Mouse (Mus musculus): Measurements from ENCODE around the gene Bcap31. TPM values are rescaled to one million over a fixed set of nuclear protein-coding genes. Genes with fewer than 3 reads are reported as not detected.

The Bcap31 gene
- polyA plus RNA-seq, 1 experiment from 2014 or later = 130 TPM

DNA sequence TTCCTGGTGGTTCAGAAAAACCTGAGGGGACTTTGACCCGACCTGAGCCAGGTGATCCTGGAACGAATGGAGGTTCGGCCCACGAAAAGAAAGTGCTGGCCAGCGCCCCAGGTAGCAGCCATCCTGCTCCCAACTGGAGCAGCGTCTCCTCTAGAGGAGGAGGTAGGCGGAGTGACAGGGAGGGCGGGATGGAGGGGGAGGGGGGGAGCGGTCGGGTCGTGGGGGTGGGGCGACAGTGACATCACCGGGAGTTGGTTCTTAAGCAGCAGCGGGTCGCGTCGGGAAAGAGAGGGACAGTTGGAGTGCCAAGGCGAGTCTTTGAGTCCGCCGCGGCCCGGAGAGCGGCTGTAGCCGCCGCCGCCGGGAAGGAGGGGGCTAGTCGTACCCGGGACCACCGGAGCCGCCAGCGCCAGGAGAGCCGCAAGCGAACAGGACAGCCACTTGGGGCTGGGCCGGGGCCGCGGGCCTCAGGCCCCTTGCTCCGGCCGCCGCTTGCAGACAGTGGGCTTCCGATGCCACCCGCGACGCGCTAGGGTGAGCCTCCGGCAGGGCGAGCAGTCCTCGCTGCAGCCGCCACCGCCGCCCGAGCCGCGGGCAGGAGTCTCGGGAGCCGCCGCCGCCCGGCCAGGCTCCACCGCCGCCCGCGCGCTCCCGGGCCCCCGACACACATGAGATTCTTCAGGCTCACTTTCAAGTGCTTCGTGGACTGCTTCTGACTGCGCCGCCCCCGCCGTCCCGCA, 42.9 kb downstream of the Bcap31 start, which contains the start of gene Slc6a8:
TSS of gene Slc6a8 (plus strand) at position 272 of the 740 bp plus-strand sequence.
- Histone ChIP-seq H3K9me3 (replicated peaks; ENCODE audit: control insufficient read depth, low read length, poor library complexity, severe bottlenecking) (no peaks in the 10 kb centered on the region; the same call in 1 of the 2 replicates), H3K27ac (ENCODE audit: low read length) (peak within 1 kb of the TSS; percentile 70)

GRCm38 (mm10) chrX:73672031-73672431, 43.9 kb downstream of the Bcap31 start:
- Histone ChIP-seq H3K36me3 (ENCODE audit: control insufficient read depth, insufficient read depth, low read length) (0 out of 2 replicates have a peak, but pooled peaks cover 2% of the 10 kb centered on the region), H3K4me1 (ENCODE audit: control insufficient read depth, insufficient read depth, low read length) (peaks cover 12% of the 10 kb centered on the region), H3K27ac (ENCODE audit: low read length) (no peak overlapping the region), H3K27me3 (ENCODE audit: control insufficient read depth, insufficient read depth, low read depth, low read length) (no peaks in the 10 kb centered on the region), H3K9me3 (replicated peaks; ENCODE audit: control insufficient read depth, low read length, poor library complexity, severe bottlenecking) (no peaks in the 10 kb centered on the region; the same call in 1 of the 2 replicates), H3K4me3 (ENCODE audit: low read depth, low read length) (no peak overlapping the region), H3K4me2 (ENCODE audit: low read length) (peak overlapping the region; percentile 80; the same call in 1 of the 2 replicates), H3K9ac (ENCODE audit: low read depth, low read length) (no peak overlapping the region)
- WGBS = 59% methylated on average over 4 of the region's 4 CpGs
- ATAC-seq = peak; percentile 44

More for the DNA sequence above, 42.9 kb downstream of the Bcap31 start, which contains the start of gene Slc6a8:
- Histone ChIP-seq H3K27me3 (ENCODE audit: control insufficient read depth, insufficient read depth, low read depth, low read length) (no peaks in the 10 kb centered on the region), H3K4me1 (ENCODE audit: control insufficient read depth, insufficient read depth, low read length) (peaks cover 12% of the 10 kb centered on the region), H3K36me3 (ENCODE audit: control insufficient read depth, insufficient read depth, low read length) (0 out of 2 replicates have a peak, but pooled peaks cover 3% of the 10 kb centered on the region), H3K9ac (ENCODE audit: low read depth, low read length) (peak within 1 kb of the TSS; percentile 77), H3K4me3 (ENCODE audit: low read depth, low read length) (peak within 1 kb of the TSS; percentile 61), H3K4me2 (ENCODE audit: low read length) (peak within 1 kb of the TSS; percentile 80)
- peak; percentile 77 for ATAC-seq
- 10% methylated on average over 12 of the region's 72 CpGs for WGBS

GRCm38 (mm10) chrX:73663143-73663542, 52.8 kb downstream of the Bcap31 start:
- H3K4me2 ChIP-seq (ENCODE audit: low read length) = no peak overlapping the region
- H3K9me3 ChIP-seq (replicated peaks; ENCODE audit: control insufficient read depth, low read length, poor library complexity, severe bottlenecking) = no peaks in the 10 kb centered on the region
- H3K27me3 ChIP-seq (ENCODE audit: control insufficient read depth, insufficient read depth, low read depth, low read length) = no peaks in the 10 kb centered on the region
- peaks cover 6% of the 10 kb centered on the region; the same call in 1 of the 2 replicates for H3K4me1 ChIP-seq (ENCODE audit: control insufficient read depth, insufficient read depth, low read length)
- no peaks in the 10 kb centered on the region for H3K36me3 ChIP-seq (ENCODE audit: control insufficient read depth, insufficient read depth, low read length)
- no peak overlapping the region for H3K4me3 ChIP-seq (ENCODE audit: low read depth, low read length)
- no peak for ATAC-seq
- no peak overlapping the region for H3K9ac ChIP-seq (ENCODE audit: low read depth, low read length)
- H3K27ac ChIP-seq (ENCODE audit: low read length) = no peak overlapping the region

- peak overlapping the region; percentile 47 for H3K4me3 ChIP-seq (ENCODE audit: low read depth, low read length)
- 53% methylated on average over 3 of the region's 3 CpGs for WGBS
- no peaks in the 10 kb centered on the region for H3K9me3 ChIP-seq (replicated peaks; ENCODE audit: control insufficient read depth, low read length, poor library complexity, severe bottlenecking)
- peak overlapping the region; percentile 78 for H3K27ac ChIP-seq (ENCODE audit: low read length)
- ATAC-seq = peak; percentile 11; the same call in 1 of the 2 replicates
- H3K9ac ChIP-seq (ENCODE audit: low read depth, low read length) = peak overlapping the region; percentile 75
- peaks cover 9% of the 10 kb centered on the region; the same call in 1 of the 2 replicates for H3K4me1 ChIP-seq (ENCODE audit: control insufficient read depth, insufficient read depth, low read length)
- 0 out of 2 replicates have a peak, but pooled peaks cover 2% of the 10 kb centered on the region for H3K36me3 ChIP-seq (ENCODE audit: control insufficient read depth, insufficient read depth, low read length)
- H3K27me3 ChIP-seq (ENCODE audit: control insufficient read depth, insufficient read depth, low read depth, low read length) = no peaks in the 10 kb centered on the region
- peak overlapping the region; percentile 56 for H3K4me2 ChIP-seq (ENCODE audit: low read length)
These were observed 55.7 kb downstream of the Bcap31 start for GRCm38 (mm10) chrX:73660284-73660665.

GRCm38 (mm10) chrX:73659575-73660283, 56.2 kb downstream of the Bcap31 start, which contains the start of gene Pnck:
Gene Pnck (minus strand): TSS chrX:73660117.
- ATAC-seq = peak; percentile 79
- H3K9ac ChIP-seq (ENCODE audit: low read depth, low read length) = peak within 1 kb of the TSS; percentile 75
- H3K4me2 ChIP-seq (ENCODE audit: low read length) = peak within 1 kb of the TSS; percentile 56
- H3K36me3 ChIP-seq (ENCODE audit: control insufficient read depth, insufficient read depth, low read length) = 0 out of 2 replicates have a peak, but pooled peaks cover 2% of the 10 kb centered on the region
- H3K4me1 ChIP-seq (ENCODE audit: control insufficient read depth, insufficient read depth, low read length) = peaks cover 9% of the 10 kb centered on the region; the same call in 1 of the 2 replicates
- no peaks in the 10 kb centered on the region for H3K9me3 ChIP-seq (replicated peaks; ENCODE audit: control insufficient read depth, low read length, poor library complexity, severe bottlenecking)
- peak within 1 kb of the TSS; percentile 47 for H3K4me3 ChIP-seq (ENCODE audit: low read depth, low read length)
- H3K27ac ChIP-seq (ENCODE audit: low read length) = peak within 1 kb of the TSS; percentile 78
- WGBS = 12% methylated on average over 22 of the region's 57 CpGs
- H3K27me3 ChIP-seq (ENCODE audit: control insufficient read depth, insufficient read depth, low read depth, low read length) = no peaks in the 10 kb centered on the region

- H3K9me3 ChIP-seq (replicated peaks; ENCODE audit: control insufficient read depth, low read length, poor library complexity, severe bottlenecking) = no peaks in the 10 kb centered on the region
- H3K9ac ChIP-seq (ENCODE audit: low read depth, low read length) = peak overlapping the region; percentile 75
- H3K27ac ChIP-seq (ENCODE audit: low read length) = peak overlapping the region; percentile 78
- H3K4me1 ChIP-seq (ENCODE audit: control insufficient read depth, insufficient read depth, low read length) = peaks cover 9% of the 10 kb centered on the region; the same call in 1 of the 2 replicates
- H3K4me3 ChIP-seq (ENCODE audit: low read depth, low read length) = peak overlapping the region; percentile 47
- peak; percentile 51 for ATAC-seq
- H3K36me3 ChIP-seq (ENCODE audit: control insufficient read depth, insufficient read depth, low read length) = 0 out of 2 replicates have a peak, but pooled peaks cover 2% of the 10 kb centered on the region
- 50% methylated on average over 13 of the region's 13 CpGs for WGBS
- H3K27me3 ChIP-seq (ENCODE audit: control insufficient read depth, insufficient read depth, low read depth, low read length) = no peaks in the 10 kb centered on the region
- peak overlapping the region; percentile 56 for H3K4me2 ChIP-seq (ENCODE audit: low read length)
These were observed 56.9 kb downstream of the Bcap31 start for GRCm38 (mm10) chrX:73658936-73659574.

GRCm38 (mm10) chrX:73658391-73658790, 57.6 kb downstream of the Bcap31 start:
- WGBS = 47% methylated on average over 7 of the region's 7 CpGs
- Histone ChIP-seq H3K36me3 (ENCODE audit: control insufficient read depth, insufficient read depth, low read length) (0 out of 2 replicates have a peak, but pooled peaks cover 2% of the 10 kb centered on the region), H3K9me3 (replicated peaks; ENCODE audit: control insufficient read depth, low read length, poor library complexity, severe bottlenecking) (no peaks in the 10 kb centered on the region), H3K27me3 (ENCODE audit: control insufficient read depth, insufficient read depth, low read depth, low read length) (no peaks in the 10 kb centered on the region), H3K9ac (ENCODE audit: low read depth, low read length) (peak overlapping the region; percentile 75; the same call in 1 of the 2 replicates), H3K27ac (ENCODE audit: low read length) (no peak overlapping the region), H3K4me1 (ENCODE audit: control insufficient read depth, insufficient read depth, low read length) (peaks cover 9% of the 10 kb centered on the region; the same call in 1 of the 2 replicates), H3K4me2 (ENCODE audit: low read length) (peak overlapping the region; percentile 56), H3K4me3 (ENCODE audit: low read depth, low read length) (peak overlapping the region; percentile 47)
- no peak for ATAC-seq

DNA sequence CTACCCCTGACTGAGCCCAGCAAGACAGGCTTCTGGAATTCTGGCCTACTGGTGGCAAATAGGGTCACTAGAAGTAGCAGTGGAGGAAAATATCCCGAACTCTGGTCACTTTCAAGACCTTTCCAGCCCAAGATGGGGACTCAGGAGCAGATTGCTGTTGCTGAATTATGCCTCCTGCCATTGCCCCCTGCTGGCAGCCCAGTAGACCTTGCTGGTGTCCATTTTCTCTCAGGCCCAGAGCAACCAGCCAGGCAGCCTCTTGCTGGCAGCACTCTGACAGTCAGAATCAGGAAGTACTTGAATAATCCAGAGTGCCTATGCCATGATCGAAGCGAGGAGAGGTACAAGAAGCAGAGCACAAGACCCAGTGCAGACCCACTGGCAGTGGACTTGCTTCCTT, 60.4 kb downstream of the Bcap31 start:
- 80% methylated on average over 3 of the region's 3 CpGs for WGBS
- Histone ChIP-seq H3K9ac (ENCODE audit: low read depth, low read length) (no peak overlapping the region), H3K4me1 (ENCODE audit: control insufficient read depth, insufficient read depth, low read length) (peaks cover 7% of the 10 kb centered on the region; the same call in 1 of the 2 replicates), H3K27ac (ENCODE audit: low read length) (no peak overlapping the region), H3K4me3 (ENCODE audit: low read depth, low read length) (no peak overlapping the region), H3K9me3 (replicated peaks; ENCODE audit: control insufficient read depth, low read length, poor library complexity, severe bottlenecking) (no peaks in the 10 kb centered on the region), H3K4me2 (ENCODE audit: low read length) (no peak overlapping the region), H3K36me3 (ENCODE audit: control insufficient read depth, insufficient read depth, low read length) (0 out of 2 replicates have a peak, but pooled peaks cover 2% of the 10 kb centered on the region), H3K27me3 (ENCODE audit: control insufficient read depth, insufficient read depth, low read depth, low read length) (no peaks in the 10 kb centered on the region)
- no peak for ATAC-seq

Measured in midbrain, embryonic 16.5 days (tissue).